Mouse (Mus musculus): ENCODE measurements around the gene Prl8a2. TPM values are rescaled to one million over a fixed set of nuclear protein-coding genes. Genes with fewer than 3 reads are reported as not detected.

Gene Prl8a2
- polyA plus RNA-seq (2015; fragmentation: Nextera tagmentation; extraction: Ambion mirVana) = 5.4 and 7.9 TPM in 2 replicates

GRCm38 (mm10) chr13:27345373-27345772 lies at the start of gene Prl8a2:
TSS of gene Prl8a2 (plus strand) at chr13:27345673.

DNA sequence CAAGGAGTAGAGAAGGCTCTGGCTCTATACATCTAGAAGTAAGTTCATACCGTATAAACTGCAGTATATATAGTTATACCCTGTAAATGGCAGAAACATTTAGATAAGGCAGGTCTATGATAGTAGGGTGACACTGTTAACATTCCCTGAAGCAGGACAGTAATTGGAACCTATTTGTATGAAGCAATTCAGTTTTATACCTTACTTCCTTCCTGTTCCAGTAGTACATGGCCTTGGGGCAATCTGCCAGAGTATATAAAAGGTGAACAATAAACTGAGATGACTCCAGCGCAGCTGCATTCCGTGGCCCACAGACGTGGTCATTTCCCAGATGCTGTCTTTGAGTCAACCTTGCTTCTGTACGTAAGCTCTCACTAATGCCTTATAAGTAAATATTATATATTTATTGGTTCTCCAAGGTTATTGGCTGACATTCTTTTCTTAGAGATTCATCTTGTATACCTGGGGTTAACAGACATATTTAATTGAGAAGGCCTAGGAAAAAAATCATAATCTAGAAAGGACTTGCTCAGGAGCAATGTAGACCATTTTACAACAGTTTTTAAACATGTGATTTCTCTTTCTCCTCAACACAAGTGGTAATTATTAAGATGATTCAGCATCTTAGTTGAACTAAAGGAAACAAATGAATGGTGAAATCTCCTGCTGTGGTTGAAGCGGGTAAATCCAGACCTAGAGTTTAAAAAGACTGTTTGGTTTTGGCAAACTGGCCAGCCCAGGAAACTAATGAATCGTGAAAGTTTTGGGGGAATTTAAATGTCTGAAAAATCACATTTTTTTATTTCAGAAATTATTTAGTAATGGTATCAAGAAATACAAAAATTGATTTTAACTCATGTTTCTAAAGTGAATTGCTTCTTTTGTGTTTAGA lies 32.9 kb upstream of the Prl8a2 start, which contains the start of gene Prl6a1:
Gene Prl6a1, plus strand, starts transcription at position 294 of the 892 bp plus-strand sequence.

DNA sequence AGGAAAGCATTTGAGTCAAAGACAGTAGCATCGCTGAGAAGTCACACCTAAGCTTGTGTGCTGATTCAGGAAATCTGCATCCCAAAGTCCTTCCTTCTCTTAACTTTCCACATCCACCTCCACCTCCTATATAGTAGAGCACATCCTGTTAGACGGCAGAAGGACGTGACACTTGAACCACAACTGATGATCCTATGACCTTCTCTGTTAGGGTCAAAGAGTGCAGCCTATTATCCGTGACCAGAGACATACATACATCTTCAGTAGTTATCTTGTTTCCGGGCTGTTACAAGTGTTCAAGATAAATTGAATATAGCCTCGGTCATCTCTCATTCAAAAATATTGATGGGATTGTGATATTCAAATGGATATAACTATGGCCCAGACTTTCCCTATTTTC lies 45.3 kb downstream of the Prl8a2 start, which contains the start of gene Prl2b1:
Gene Prl2b1, minus strand, starts transcription at position 101 of the 400 bp plus-strand sequence.

Other genes starting within 250 kb of the Prl8a2 start
- not detected in 2 replicates for gene Prl3d2, start 224.0 kb upstream of the Prl8a2 start, polyA plus RNA-seq (2015; fragmentation: Nextera tagmentation; extraction: Ambion mirVana)
- gene Prl3d3, start 188.9 kb upstream of the Prl8a2 start, polyA plus RNA-seq (2015; fragmentation: Nextera tagmentation; extraction: Ambion mirVana) = not detected in 2 replicates
- not detected in 2 replicates for gene Prl3c1, start 149.0 kb upstream of the Prl8a2 start, polyA plus RNA-seq (2015; fragmentation: Nextera tagmentation; extraction: Ambion mirVana)
- gene Prl3b1, start 103.8 kb upstream of the Prl8a2 start, polyA plus RNA-seq (2015; fragmentation: Nextera tagmentation; extraction: Ambion mirVana) = not detected in 2 replicates
- not detected in 2 replicates for gene Prl3a1, start 86.2 kb upstream of the Prl8a2 start, polyA plus RNA-seq (2015; fragmentation: Nextera tagmentation; extraction: Ambion mirVana)
- gene Prl6a1, start 33.0 kb upstream of the Prl8a2 start, polyA plus RNA-seq (2015; fragmentation: Nextera tagmentation; extraction: Ambion mirVana) = not detected in 2 replicates
- not detected in 2 replicates for gene Prl2b1, start 45.2 kb downstream of the Prl8a2 start, polyA plus RNA-seq (2015; fragmentation: Nextera tagmentation; extraction: Ambion mirVana)
- gene Prl8a6, start 93.0 kb downstream of the Prl8a2 start, polyA plus RNA-seq (2015; fragmentation: Nextera tagmentation; extraction: Ambion mirVana) = not detected in 2 replicates
- not detected in 2 replicates for gene Prl8a8, start 167.5 kb downstream of the Prl8a2 start, polyA plus RNA-seq (2015; fragmentation: Nextera tagmentation; extraction: Ambion mirVana)
- gene Prl8a9, start 218.9 kb downstream of the Prl8a2 start, polyA plus RNA-seq (2015; fragmentation: Nextera tagmentation; extraction: Ambion mirVana) = not detected in 2 replicates
- gene Prl8a1, start 236.5 kb downstream of the Prl8a2 start, polyA plus RNA-seq (2015; fragmentation: Nextera tagmentation; extraction: Ambion mirVana) = not detected in 2 replicates

All from adrenal gland, postnatal 0 days (tissue).